Mouse (Mus musculus) limb, embryonic 12.5 days (tissue): ENCODE measurements around the gene Fus. TPM values are rescaled to one million over a fixed set of nuclear protein-coding genes. Genes with fewer than 3 reads are reported as not detected.

Experiments used
- ATAC-seq: fragments of 200-750 bp; cut with Nextera tagmentation; 2 replicates; pipeline ENCODE4 v1.8.0; 2017; ENCODE audit warnings: low read depth, moderate TSS enrichment; ENCODE audit not compliant: insufficient number of reproducible peaks, insufficient read depth, low FRiP score, low TSS enrichment
- H3K27ac ChIP-seq: fragments of 300-500 bp; sonication (generic); 2 replicates; pipeline ENCODE4 v1.5.1; 2016; ENCODE audit warnings: mild to moderate bottlenecking, moderate library complexity
- H3K27me3 ChIP-seq: fragments of 300-500 bp; sonication (generic); 2 replicates; pipeline ENCODE4 v1.6.1; 2016; ENCODE audit warnings: mild to moderate bottlenecking, moderate library complexity
- H3K36me3 ChIP-seq: fragments of 300-500 bp; sonication (generic); 2 replicates; pipeline ENCODE4 v1.6.1; 2016; ENCODE audit warnings: mild to moderate bottlenecking, moderate library complexity
- H3K4me1 ChIP-seq: fragments of 300-500 bp; sonication (generic); replicated peaks from 2 replicates; pipeline ENCODE4 v1.6.1; 2016
- H3K4me2 ChIP-seq: fragments of 300-500 bp; sonication (generic); 2 replicates; pipeline ENCODE4 v1.6.1; 2016; ENCODE audit warnings: mild to moderate bottlenecking, moderate library complexity
- H3K4me3 ChIP-seq: fragments of 300-500 bp; sonication (generic); replicated peaks from 2 replicates; pipeline ENCODE4 v1.5.1; 2016; ENCODE audit warnings: mild to moderate bottlenecking
- H3K9ac ChIP-seq: fragments of 300-500 bp; sonication (generic); replicated peaks from 2 replicates; pipeline ENCODE4 v1.6.1; 2016; ENCODE audit warnings: mild to moderate bottlenecking, moderate library complexity
- H3K9me3 ChIP-seq: fragments of 300-500 bp; sonication (generic); 2 replicates; pipeline ENCODE4 v1.6.1; 2016; ENCODE audit warnings: mild to moderate bottlenecking, moderate library complexity
- WGBS: fragments of 180-500 bp; shearing (Covaris S2); methylation state at CpG from one replicate; pipeline ENCODE4 v1.1.7; 2016; 5-methylcytosine and 5-hydroxymethylcytosine counted together
- polyA plus RNA-seq: library from polyadenylated mRNA; unstranded; fragments of >200 nt; fragmentation: Nextera tagmentation; extraction: Ambion mirVana; gene quantifications from 2 replicates; pipeline ENCODE4 v1.2.1, GENCODE M21; 2016

Gene Fus
- 597 and 605 TPM in 2 replicates for polyA plus RNA-seq

DNA sequence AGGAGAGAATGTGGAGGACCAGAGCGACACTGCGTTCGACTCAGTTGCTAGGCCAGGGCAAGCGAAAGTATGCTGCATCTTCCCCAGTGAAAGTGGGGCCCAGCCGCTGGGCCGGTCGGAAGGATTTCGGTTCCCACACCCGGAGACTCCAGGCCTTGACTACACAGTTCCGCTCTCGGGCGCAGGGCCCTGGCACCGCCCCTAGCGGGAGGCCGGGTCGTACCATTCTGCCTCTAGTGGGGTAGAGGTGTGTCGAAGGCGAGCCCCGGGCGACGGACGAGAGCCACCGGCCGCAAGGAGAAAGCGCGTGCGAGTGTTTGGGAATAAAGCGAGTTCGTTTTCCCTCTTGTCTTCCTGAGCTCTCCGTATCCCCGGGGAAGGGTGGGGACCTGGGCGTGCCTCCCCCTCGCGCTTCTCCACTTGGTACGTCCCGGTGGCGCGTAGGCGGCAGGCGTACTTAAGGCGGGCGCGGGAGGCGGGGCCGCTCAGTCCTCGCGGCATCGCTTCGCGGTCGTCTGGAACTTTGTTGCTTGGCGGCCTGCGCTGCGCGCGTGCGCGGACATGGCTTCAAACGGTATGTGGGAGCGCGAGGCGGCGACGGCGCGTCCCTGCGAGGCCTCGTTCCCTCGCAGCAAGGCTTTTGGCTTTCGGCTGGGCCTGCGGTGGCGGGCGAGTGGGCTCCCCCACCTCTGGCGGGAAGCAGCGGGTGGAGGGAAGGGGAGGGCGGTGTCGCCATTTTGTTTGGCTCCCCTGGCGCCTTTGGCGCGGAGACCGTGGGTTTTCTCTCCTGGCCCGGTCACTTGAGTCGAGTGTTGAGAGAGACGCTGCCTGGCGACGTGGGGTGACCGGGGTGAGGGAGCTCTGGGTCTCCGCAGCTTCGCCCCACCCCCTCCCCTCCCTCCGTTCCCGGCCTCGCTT lies at the start of gene Fus:
Gene Fus (plus strand): TSS at position 454 of the 918 bp plus-strand sequence.
- WGBS: under 1% methylated on average over 86 of the region's 92 CpGs
- no peaks in the 10 kb centered on the region for H3K27me3 ChIP-seq
- peak within 1 kb of the TSS; percentile 99 for H3K9ac ChIP-seq
- ATAC-seq: peak; percentile 92
- H3K9me3 ChIP-seq: no peaks in the 10 kb centered on the region
- H3K4me2 ChIP-seq: peak within 1 kb of the TSS; percentile 89
- H3K36me3 ChIP-seq: peaks cover 30% of the 10 kb centered on the region
- peak within 1 kb of the TSS; percentile 93 for H3K4me3 ChIP-seq
- peak within 1 kb of the TSS; percentile 98 for H3K27ac ChIP-seq
- H3K4me1 ChIP-seq: peaks cover 13% of the 10 kb centered on the region

DNA sequence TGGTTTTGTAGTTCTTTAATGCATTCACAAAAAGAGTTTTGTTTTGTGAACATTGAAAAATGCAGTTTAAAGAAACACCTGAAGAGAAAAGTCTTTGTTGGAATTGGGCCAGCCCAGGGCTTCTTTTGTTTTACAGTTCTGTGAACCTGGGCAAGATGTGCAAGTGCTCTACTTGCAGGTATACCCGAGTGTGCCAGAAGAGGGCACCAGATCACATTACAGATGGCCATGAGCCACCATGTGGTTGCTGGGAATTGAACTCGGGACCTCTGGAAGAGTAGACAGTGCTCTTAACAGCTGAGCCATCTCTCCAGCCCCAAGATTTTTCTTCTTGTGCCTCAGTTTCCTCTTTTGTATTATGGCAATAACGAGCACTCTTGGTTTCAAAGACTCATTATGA lies 49.1 kb upstream of the Fus start:
- Histone ChIP-seq H3K27ac (no peak overlapping the region), H3K27me3 (no peaks in the 10 kb centered on the region), H3K9me3 (no peaks in the 10 kb centered on the region), H3K4me1 (peaks cover 1% of the 10 kb centered on the region; the same call in 1 of the 2 replicates), H3K4me3 (no peak overlapping the region), H3K9ac (no peak overlapping the region), H3K4me2 (no peak overlapping the region), H3K36me3 (peaks cover 73% of the 10 kb centered on the region)
- 53% methylated on average over 3 of the region's 3 CpGs for WGBS
- ATAC-seq: no peak

DNA sequence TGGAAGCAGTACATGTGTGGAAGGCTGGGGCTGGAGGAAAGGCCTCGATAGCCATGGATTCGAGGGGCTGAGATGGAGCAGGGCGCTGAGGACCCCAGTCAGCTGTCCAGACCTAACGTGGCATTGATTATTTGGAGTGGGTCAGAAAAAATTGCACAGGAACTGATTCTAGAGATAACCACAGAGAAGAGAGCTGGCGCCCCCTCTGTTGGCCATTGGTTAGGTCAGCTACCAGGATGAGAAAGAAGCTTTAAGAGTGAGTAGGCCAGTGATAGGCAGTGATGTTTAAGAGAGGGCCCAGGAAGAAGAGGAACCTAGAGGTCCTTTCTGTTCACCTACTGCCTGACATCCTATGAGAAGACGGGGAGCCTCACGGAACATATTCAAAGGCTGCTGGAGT lies 48.0 kb upstream of the Fus start:
- Histone ChIP-seq H3K27me3 (no peaks in the 10 kb centered on the region), H3K9ac (no peak overlapping the region), H3K4me2 (no peak overlapping the region), H3K27ac (no peak overlapping the region), H3K4me1 (no peaks in the 10 kb centered on the region), H3K36me3 (peaks cover 84% of the 10 kb centered on the region), H3K9me3 (no peaks in the 10 kb centered on the region), H3K4me3 (no peak overlapping the region)
- 79% methylated on average over 7 of the region's 7 CpGs for WGBS
- ATAC-seq: no peak

DNA sequence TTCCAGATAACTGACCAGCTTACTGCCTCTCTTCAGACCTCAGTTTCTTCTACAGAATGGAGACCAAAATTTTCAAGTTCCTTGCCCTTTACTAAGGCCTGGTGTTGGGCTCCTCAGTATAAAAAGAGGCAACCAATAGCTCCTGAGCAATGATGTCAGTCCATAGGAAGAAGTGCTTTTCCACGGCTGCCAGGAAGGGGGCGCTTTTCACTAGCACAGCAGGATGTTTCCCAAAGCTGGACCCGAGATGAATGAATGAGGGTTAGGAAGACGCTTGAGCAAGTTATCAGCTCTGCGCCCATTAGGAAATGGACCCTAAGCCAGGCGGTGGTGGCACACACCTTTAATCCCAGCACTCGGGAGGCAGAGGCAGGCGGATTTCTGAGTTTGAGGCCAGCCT lies 45.7 kb upstream of the Fus start:
- H3K27me3 ChIP-seq: no peaks in the 10 kb centered on the region
- H3K36me3 ChIP-seq: peaks cover 90% of the 10 kb centered on the region
- no peak overlapping the region for H3K9ac ChIP-seq
- H3K4me2 ChIP-seq: no peak overlapping the region
- 68% methylated on average over 8 of the region's 8 CpGs for WGBS
- H3K27ac ChIP-seq: no peak overlapping the region
- H3K4me1 ChIP-seq: no peaks in the 10 kb centered on the region
- ATAC-seq: no peak
- H3K9me3 ChIP-seq: no peaks in the 10 kb centered on the region
- no peak overlapping the region for H3K4me3 ChIP-seq

DNA sequence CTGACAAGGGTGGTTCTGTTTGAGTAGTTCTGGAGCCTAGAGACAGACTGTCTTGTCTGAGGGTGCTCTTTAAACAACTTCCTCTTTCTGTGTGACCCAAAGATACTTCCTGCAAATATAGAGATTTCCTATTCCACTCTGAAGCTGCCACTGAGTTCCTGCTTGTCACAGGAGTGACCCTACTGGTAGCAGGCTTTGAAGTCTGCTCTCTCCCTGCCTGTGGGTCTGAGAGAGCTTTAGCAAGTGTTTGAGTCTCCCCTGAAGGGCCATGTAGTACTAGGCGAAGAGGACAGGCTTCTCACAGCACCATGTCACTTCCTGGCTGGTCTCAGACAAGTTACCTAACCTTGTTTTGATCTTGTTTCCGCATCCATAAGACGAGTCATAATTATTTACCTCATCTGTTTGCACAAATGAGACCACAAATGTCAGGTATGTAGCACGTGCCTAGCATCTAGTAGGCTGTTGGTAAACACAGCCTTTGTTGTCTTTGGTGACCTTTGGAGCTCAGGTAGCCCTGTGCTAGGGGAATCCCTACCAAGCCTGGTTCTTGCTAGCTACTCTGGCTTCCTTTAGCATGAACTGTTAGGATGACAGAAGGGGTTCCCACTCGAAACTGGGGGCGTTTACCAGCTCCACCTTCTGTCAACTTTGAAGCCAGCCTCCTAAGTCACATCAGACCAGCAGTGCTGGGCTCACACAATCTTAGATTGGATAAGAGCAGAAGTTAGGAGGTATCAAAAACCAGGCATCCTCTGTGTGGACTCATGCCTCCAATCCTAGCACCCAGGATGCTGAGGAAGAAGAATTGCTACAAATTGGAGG lies 44.6 kb upstream of the Fus start:
- no peak overlapping the region for H3K4me3 ChIP-seq
- peaks cover 5% of the 10 kb centered on the region for H3K27me3 ChIP-seq
- H3K4me1 ChIP-seq: no peaks in the 10 kb centered on the region
- no peak overlapping the region for H3K9ac ChIP-seq
- H3K36me3 ChIP-seq: peaks cover 91% of the 10 kb centered on the region
- H3K9me3 ChIP-seq: no peaks in the 10 kb centered on the region
- no peak overlapping the region for H3K4me2 ChIP-seq
- 77% methylated on average over 6 of the region's 6 CpGs for WGBS
- H3K27ac ChIP-seq: no peak overlapping the region
- no peak for ATAC-seq

DNA sequence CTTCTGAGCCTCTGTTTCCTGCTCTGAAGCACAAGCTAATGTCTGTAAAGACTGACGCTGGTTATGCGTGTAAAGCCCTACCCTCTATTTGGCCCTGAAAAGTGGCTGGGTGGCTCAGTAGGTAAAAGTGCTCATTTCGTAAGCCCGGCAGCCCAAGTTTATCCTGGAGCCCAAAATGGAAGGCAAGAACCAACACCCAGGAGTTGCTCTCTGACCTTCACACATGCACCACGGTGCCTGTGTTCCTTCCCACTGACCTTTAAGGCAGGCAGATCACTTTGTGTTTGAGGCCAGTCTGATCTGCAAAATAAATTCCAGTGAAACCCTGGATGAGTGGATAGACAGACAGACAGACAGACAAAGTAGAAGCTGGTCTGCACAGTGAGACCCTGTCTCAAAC lies 43.5 kb upstream of the Fus start:
- H3K4me3 ChIP-seq: no peak overlapping the region
- no peaks in the 10 kb centered on the region for H3K4me1 ChIP-seq
- H3K9me3 ChIP-seq: no peaks in the 10 kb centered on the region
- H3K36me3 ChIP-seq: peaks cover 85% of the 10 kb centered on the region
- no peak for ATAC-seq
- H3K27me3 ChIP-seq: peaks cover 15% of the 10 kb centered on the region
- H3K27ac ChIP-seq: no peak overlapping the region
- H3K9ac ChIP-seq: no peak overlapping the region
- 91% methylated on average over 5 of the region's 5 CpGs for WGBS
- H3K4me2 ChIP-seq: no peak overlapping the region

DNA sequence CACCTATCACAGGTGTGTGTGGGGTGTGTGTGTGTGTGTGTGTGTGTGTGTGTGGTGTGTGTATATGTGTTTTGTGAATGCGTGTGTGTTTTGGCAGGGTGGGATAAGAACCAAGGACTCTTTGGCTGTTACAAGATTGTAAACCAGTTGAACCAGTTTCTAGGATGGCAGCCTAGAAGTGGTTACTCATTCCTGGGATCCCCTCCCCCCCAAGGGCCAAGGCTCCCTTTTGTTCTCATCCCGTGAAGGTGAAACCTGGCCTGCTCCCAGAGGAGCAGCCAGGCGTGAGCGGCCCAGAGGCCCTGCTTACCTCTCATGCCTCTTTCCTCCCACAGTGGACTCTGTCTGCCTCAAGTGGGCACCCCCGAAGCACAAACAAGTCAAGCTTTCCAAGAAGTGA lies 42.0 kb upstream of the Fus start:
- ATAC-seq: no peak
- H3K36me3 ChIP-seq: peaks cover 73% of the 10 kb centered on the region
- H3K4me3 ChIP-seq: no peak overlapping the region
- no peak overlapping the region for H3K27ac ChIP-seq
- H3K4me1 ChIP-seq: peaks cover 13% of the 10 kb centered on the region; the same call in 1 of the 2 replicates
- H3K4me2 ChIP-seq: no peak overlapping the region
- H3K27me3 ChIP-seq: peaks cover 31% of the 10 kb centered on the region
- 82% methylated on average over 5 of the region's 5 CpGs for WGBS
- H3K9ac ChIP-seq: no peak overlapping the region
- H3K9me3 ChIP-seq: no peaks in the 10 kb centered on the region

DNA sequence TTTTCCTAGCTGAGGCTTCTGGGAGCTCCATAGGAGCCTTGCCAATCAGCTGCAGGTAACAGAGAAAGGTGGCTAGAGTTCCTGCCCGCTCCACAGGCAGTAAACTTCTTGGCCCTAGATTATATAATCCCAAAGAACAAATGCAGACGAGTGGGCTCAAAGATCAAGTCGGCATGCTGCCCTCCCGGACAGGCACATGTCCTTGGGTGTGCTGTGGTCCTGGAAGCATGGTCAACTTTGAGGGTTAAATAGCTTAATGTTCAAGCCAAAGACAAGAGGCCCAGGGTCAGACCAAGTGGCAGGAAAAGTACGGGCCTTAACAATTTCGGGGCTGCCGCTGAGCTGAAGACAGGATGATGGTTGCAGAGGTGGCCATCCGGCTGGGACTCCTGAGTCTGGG lies 41.2 kb upstream of the Fus start:
- Histone ChIP-seq H3K36me3 (peaks cover 65% of the 10 kb centered on the region), H3K9me3 (no peaks in the 10 kb centered on the region), H3K4me3 (no peak overlapping the region), H3K27ac (no peak overlapping the region), H3K27me3 (peaks cover 36% of the 10 kb centered on the region), H3K9ac (0 out of 2 replicates have a peak overlapping the region, but pooled peaks have one; percentile 23), H3K4me2 (no peak overlapping the region), H3K4me1 (peaks cover 13% of the 10 kb centered on the region; the same call in 1 of the 2 replicates)
- WGBS: 93% methylated on average over 8 of the region's 8 CpGs
- no peak for ATAC-seq

DNA sequence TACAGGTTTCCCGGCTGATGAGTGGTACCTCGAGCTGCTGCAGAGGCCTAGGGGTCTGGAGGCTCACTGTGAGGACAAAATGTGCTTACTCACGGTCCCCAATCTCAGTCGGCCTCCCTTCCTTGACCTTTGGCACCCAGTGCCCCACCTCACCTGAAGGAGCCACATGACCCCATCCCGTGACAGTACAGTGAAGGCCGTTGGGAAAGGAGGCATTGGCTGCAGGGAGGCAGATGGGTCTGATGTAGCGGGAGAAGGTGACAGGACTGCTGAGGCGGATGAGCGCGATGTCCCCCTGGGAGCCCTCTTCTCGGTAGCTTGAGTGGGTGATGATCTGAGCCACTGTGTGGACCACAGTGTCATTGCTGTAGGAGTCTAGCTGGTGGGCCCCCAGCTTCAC lies 40.4 kb upstream of the Fus start:
- no peak for ATAC-seq
- H3K36me3 ChIP-seq: peaks cover 57% of the 10 kb centered on the region
- WGBS: 89% methylated on average over 11 of the region's 11 CpGs

DNA sequence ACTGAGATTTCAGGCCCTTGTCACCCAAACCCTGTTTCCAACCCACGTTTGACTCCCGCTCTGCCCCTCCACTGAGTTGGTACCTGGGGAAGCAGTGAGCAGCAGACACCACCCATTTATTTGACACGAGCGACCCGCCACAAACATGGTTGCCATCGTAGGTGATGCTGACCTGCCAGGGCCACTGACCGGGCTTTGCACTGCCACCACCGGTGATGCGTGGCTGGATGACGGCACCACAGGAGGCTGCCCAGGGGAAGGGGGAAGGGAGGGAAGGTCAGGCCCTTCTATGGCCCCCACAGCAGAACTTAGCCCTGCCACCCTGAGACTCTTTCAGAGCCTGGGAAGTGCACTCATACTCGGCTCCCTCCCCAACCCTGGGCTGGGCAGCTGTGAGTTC lies 39.5 kb upstream of the Fus start:
- Histone ChIP-seq H3K9me3 (no peaks in the 10 kb centered on the region), H3K27me3 (peaks cover 36% of the 10 kb centered on the region), H3K4me3 (no peak overlapping the region), H3K27ac (no peak overlapping the region), H3K4me1 (peaks cover 21% of the 10 kb centered on the region), H3K4me2 (no peak overlapping the region), H3K9ac (no peak overlapping the region), H3K36me3 (peaks cover 49% of the 10 kb centered on the region)
- WGBS: 85% methylated on average over 11 of the region's 11 CpGs
- ATAC-seq: no peak

More for the DNA sequence above, 40.4 kb upstream of the Fus start:
- Histone ChIP-seq H3K4me3 (no peak overlapping the region), H3K9ac (no peak overlapping the region), H3K27me3 (peaks cover 36% of the 10 kb centered on the region), H3K4me1 (peaks cover 20% of the 10 kb centered on the region), H3K9me3 (no peaks in the 10 kb centered on the region), H3K4me2 (no peak overlapping the region), H3K27ac (no peak overlapping the region)

DNA sequence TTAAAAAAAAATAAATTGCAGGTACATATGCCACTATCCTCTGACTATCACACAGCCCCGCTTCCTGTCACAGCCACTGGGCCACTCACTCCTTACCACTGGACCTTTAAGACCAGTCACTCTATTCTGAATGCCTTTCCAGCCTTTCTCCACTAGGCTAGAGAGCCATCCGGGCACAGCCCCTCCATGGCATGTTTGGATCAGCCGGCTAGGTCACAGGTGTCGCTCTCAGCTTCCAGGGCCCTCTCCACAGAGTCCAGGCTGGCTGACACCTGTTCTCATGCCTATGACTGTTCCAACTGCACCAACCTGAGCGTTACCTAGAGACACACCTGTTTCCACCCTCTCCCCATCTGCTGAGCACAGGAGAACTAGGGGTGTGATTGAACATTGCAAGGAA lies 38.7 kb upstream of the Fus start:
- H3K9ac ChIP-seq: no peak overlapping the region
- H3K36me3 ChIP-seq: peaks cover 41% of the 10 kb centered on the region
- no peaks in the 10 kb centered on the region for H3K9me3 ChIP-seq
- no peak overlapping the region for H3K27ac ChIP-seq
- H3K4me1 ChIP-seq: peaks cover 21% of the 10 kb centered on the region
- peak overlapping the region; percentile 37; the same call in 1 of the 2 replicates for H3K4me3 ChIP-seq
- H3K4me2 ChIP-seq: peak overlapping the region; percentile 58
- H3K27me3 ChIP-seq: peaks cover 36% of the 10 kb centered on the region
- no peak for ATAC-seq
- 45% methylated on average over 5 of the region's 5 CpGs for WGBS
